Mouse (Mus musculus) T-cell, adult 2 months (primary cell): ENCODE data around the gene Mdc1.

Experiments used
- DNase-seq: peaks from one replicate; pipeline ENCODE4 v3.0.0; 2022; ENCODE audit warnings: low spot score

Gene Mdc1

GRCm38 (mm10) chr17:35850974-35851373, 9.7 kb downstream of the Mdc1 start:
- DNase-seq, result no peak

- DNase-seq, result no peak
Measured at GRCm38 (mm10) chr17:35859371-35859770, 18.1 kb downstream of the Mdc1 start.

- DNase-seq, result no peak
Measured at GRCm38 (mm10) chr17:35859835-35860234, 18.5 kb downstream of the Mdc1 start.

GRCm38 (mm10) chr17:35860831-35861197, 19.5 kb downstream of the Mdc1 start:
- DNase-seq, result no peak

GRCm38 (mm10) chr17:35861198-35861857, 20.0 kb downstream of the Mdc1 start, which contains the start of gene Nrm:
Nrm (plus strand) TSS chr17:35861318.
- DNase-seq, result peak; percentile 88

GRCm38 (mm10) chr17:35864832-35865353, 23.6 kb downstream of the Mdc1 start:
- DNase-seq, result no peak

- DNase-seq, result no peak
Measured at GRCm38 (mm10) chr17:35865481-35866280, 24.4 kb downstream of the Mdc1 start, which contains the start of gene Ppp1r18. Ppp1r18 (plus strand) TSS chr17:35865593.

GRCm38 (mm10) chr17:35866281-35866831, 25.0 kb downstream of the Mdc1 start:
- DNase-seq, result no peak

- peak; percentile 31 for DNase-seq
Measured at GRCm38 (mm10) chr17:35866911-35867890, 25.9 kb downstream of the Mdc1 start.

- peak; percentile 54 for DNase-seq
Measured at GRCm38 (mm10) chr17:35868165-35868820, 27.0 kb downstream of the Mdc1 start.

GRCm38 (mm10) chr17:35868961-35869345, 27.6 kb downstream of the Mdc1 start:
- no peak for DNase-seq

- no peak for DNase-seq
Measured at GRCm38 (mm10) chr17:35869346-35870067, 28.2 kb downstream of the Mdc1 start.

GRCm38 (mm10) chr17:35870151-35870883, 29.0 kb downstream of the Mdc1 start:
- peak; percentile 87 for DNase-seq

GRCm38 (mm10) chr17:35870884-35871696, 29.8 kb downstream of the Mdc1 start:
- DNase-seq, result peak; percentile 67

- DNase-seq, result peak; percentile 80
Measured at GRCm38 (mm10) chr17:35873774-35874519, 32.6 kb downstream of the Mdc1 start.

- DNase-seq, result no peak
Measured at GRCm38 (mm10) chr17:35874721-35875120, 33.4 kb downstream of the Mdc1 start.

GRCm38 (mm10) chr17:35879245-35880057, 38.1 kb downstream of the Mdc1 start, which contains the start of gene Dhx16:
Dhx16 (plus strand) TSS chr17:35879819.
- DNase-seq, result peak; percentile 93
